Mouse (Mus musculus): ENCODE measurements around the gene Kdm5b.

Gene Kdm5b

DNA sequence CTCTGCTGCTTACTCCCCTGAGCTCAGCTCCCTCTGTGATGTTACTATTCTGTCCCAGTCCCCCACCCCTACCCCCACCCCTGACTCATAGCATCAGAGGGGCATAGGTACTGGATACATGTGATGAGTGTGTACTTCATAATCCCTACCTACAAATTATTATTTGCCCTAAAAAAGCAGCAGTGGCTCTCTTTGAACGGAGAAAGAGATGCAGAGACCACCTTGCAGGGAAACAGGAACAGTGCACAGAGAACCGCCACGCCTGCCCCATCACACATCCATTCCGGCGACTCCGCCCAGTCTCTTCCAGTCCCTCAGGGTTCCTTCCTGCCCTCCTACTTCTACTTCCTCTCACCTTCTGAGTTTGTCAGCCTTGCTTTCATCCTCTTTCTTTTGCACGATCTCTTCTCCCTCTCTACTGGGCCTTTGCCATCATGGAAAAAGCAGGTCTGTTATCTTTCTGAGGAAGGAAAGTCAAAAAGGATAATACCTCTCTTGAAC is 10.3 kb upstream of the Kdm5b start, which contains the start of gene Mgat4e:
TSS of gene Mgat4e (minus strand) at position 51 of the 501 bp plus-strand sequence.
- in situ Hi-C loops (cut with MboI, MseI), result loop anchor here (5.0 kb wide), 1 partner anchor 418 kb away; no protein-coding TSS in a partner anchor

DNA sequence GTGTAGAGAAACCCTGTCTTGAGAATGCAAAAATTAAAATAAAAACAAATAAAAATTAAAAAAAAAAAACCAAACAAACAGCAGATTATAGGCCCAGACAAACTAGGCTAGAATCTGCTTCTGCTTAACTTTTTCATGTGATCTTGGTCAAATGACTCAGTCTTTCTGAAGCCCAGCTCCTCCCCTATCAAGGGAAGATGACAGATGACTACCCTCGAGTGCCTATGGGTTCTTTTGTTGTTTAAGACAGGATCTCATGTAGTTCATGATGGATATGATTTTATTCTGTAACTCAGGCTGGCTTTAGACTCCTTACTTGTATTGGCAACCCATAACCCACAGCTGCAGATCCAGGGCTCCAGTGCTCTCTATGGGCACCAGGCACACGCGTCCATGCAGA is 8.1 kb upstream of the Kdm5b start:
- in situ Hi-C loops (cut with MboI, MseI), result loop anchor here (5.0 kb wide), 1 partner anchor 415 kb away; no protein-coding TSS in a partner anchor

DNA sequence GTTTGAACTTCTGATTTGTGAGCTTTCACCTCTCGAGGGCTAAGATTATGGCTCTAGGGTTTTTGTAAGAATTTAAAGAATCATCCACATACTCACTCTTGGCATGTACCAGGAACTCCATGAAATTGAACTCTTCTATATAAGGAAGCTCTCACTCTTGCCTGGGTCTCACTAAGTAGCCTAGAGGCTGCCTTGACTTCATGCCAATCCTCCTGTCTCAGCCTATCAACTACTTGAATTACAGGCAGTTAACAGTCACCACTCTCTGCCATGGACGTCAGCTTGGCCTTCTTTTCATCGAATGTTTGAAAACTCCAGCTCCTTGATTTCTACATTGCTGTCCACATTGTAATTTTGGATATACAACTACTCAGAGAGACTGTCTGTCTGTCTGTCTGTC is 7.6 kb upstream of the Kdm5b start:
- in situ Hi-C loops (cut with MboI, MseI), result loop anchor here (5.0 kb wide), 1 partner anchor 415 kb away; no protein-coding TSS in a partner anchor

DNA sequence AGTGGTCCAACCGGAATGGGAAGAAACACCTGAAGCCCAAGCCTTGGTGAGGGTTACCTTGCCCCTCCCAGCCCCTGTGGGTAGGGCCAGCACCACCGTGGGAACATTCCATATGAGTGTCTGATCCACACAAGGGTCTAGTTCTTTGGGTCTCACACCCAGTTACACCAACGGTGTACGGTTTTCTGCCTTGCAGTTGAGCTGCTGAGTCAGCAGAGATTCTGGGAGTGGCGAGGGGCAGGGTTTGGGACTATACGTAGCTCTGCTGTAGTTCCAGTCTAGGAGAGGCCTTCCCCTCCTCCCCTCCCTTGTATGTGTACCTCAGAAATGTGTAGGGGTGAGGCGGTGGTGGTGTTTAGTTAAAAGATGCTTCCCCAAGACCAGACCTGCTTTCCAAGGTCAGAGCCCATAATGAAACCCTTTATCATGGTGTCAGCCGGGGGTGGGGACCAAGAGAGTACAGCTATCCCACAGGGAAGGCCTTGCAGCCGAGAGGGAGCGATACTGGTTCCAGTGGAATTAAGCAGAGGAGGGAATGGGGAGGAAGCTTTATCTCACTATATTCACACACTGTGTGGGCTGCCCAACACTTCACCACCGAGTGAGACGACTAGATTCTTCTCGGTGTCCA is 4.6 kb upstream of the Kdm5b start:
- in situ Hi-C loops (cut with MboI, MseI), result no loop called here

DNA sequence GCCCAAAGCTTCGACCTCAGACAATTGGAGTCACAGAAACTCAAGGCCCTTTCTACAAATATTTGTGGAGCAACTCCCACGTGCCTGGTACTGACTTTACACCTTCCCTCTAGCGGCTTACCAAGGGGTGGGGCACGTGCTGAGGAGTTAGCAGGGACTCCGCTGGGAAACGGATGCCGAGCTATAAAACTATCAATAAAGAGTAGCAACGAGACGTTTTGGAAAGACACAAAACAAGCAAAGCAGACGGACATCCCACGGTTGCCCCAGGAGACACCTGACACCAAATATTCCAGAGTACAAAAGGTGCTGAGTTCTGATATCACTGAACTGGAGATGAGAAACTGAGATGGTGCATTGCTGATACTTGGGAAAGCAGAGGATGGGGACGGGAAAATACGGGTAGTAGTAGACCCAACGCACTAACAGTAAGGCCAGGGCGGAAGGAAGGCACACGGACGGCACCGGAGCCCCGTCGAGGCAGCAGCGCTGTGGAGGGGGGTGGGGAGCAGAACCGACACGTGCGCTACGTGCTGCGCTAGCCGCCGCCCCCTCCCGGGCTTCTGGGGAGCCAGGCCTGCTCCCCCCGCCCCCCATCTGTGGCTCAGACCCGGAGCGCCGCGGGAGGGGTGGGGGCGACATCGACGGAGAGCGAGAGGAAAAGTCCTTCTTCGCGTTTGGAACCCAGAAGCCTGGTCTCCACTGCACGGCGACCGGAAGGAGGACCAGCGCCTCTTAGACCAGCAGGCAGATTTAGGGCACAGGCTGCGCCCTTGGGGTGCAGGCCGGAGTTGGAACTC is 3.9 kb upstream of the Kdm5b start:
- in situ Hi-C loops (cut with MboI, MseI), result no loop called here

DNA sequence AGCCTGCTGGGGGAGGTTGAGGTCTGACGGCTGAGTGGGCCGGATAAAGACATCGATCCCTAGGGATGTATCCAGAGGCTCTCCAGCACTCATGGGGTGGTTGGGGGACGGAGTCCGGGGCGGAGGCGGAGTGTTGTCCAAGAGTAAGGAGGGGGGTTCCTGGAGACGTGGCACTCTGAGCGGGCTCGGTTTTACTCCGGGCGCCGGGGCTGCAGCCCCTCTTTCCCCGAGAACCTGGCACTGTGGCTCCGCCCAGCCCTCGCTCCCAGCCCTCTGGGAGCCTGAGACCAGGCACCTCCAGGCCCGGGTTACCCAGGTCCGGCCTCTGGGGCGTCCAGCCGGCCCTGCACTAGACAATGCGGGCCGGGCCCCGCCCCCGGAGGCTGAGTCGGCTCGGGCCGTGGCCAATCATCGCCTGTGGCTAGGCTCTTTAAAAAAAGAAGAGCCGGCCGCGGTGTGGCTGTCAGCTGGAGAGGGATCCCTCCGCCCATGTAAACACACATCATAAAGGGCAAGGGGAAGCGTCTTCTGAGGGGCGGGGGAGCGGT is 3.2 kb upstream of the Kdm5b start:
- in situ Hi-C loops (cut with MboI, MseI), result no loop called here

DNA sequence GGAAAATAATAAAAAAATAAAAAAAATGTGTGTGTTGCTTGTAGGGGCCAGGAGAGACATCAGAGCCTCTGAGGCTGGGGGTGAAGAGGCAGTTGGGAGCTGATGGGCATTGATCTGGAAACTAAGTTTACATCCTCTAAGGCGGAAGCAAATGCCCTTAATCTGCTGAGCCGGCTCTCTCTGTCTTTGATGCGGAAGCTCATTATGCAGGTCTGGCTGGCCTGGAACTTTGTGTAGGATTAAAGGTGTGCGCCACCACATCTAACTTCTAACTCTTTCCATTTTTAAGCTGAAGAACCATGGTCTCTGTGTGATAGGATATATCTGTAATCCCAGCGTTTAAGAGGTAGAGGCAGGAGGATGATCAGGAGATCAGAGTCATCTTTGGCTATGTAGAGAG is 1.5 kb upstream of the Kdm5b start:
- in situ Hi-C loops (cut with MboI, MseI), result no loop called here

DNA sequence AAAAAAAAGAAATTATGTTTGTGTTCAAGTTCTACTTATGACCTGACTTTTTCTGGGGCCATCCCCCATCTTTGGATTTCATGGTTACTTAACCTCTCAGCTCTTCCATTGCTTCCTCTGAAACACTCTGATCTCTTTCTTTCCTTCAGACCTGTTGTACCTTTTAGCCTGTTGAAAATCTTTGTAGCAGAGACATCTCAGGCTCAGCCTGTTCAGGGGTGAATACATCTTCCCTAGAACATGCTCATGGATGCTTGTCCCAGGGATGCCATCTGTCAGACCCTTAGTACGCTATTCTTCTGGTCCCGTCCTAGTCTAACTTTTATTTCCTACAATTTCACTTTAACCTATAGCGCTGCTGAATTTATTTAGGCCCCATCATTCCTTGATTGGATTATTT is 745 bp upstream of the Kdm5b start:
- in situ Hi-C loops (cut with MboI, MseI), result no loop called here

DNA sequence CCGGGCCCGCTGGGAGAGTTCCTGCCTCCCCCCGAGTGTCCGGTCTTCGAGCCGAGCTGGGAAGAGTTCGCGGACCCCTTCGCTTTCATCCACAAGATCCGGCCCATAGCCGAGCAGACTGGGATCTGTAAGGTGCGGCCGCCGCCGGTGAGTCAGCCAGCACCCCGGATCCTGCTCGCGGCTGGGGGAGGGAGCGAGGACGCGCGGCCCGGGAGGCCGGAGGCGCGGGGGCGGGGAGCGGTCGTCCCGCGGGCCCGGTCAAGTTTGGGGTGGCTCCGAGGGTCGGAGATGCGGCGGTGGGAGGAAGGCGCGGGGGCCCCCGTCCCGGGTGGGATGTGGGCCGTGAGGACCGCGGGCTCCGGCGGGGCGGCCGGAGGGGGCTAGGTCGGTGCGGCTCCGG is 425 bp downstream of the Kdm5b start:
- in situ Hi-C loops (cut with MboI, MseI), result no loop called here

DNA sequence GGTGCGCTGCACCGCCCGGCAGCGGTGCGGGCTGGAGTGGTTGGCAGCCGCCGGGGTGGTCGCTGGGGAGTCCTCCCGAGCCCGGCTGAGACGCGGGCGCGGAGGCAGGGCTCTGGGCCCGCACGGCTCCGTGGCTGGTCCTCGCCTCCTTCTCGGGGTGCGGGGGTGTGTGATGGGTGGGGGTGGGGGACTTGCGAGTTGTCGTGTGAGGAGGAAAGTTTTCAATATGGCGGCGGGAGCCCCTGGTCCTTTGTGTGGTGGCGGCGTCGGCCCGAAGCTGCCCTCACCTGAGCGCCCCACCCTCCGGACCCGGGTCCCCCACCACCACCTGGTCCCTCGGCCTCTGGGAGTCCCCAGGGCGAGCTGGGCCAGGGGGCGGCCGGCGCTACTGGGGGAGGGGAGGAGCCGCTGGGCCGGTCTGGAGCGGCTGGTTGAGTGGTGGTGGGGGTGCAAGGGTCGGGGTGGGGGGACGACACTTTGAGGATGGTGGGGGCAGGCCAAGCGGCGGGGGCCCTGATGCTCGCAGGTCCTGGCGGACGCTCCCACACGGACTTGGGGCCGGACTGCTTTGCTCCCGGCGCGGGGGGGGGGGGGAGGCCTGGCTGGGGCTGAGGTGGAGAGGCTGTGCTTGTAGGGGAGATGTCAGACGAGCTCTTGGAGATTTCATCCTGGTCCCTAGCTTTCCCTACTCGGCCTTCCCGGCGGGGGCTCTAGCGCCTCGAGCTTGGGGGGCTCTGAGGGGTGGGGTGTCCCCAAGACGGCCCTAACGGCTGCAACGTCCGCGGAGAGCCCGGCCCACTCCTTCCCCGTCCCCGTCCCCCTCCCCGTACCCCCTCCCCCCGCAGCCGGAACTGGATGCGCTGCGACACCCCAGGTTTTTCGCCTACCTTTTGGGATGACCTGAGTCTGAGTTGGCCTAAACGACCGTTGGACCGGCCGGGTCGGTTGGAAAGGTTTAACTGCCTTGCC is 1.1 kb downstream of the Kdm5b start:
- in situ Hi-C loops (cut with MboI, MseI), result no loop called here

DNA sequence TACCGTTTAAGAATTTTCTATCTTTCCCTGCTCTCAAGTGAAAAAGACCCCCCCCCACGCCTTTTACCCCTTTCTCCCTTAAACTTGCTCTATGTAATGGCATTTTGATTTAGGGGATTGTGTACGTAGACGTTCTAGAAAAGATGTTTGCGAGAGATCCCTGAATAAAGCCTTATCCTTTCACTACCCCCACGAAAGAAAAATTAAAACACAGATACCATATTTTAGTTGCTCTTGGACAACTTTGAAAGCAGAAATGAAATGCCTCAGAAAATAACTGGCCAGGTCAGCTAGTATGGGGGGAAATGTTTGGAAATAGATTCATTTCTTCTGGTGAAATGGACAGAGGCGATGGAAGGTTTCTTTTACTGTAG is 1.8 kb downstream of the Kdm5b start:
- in situ Hi-C loops (cut with MboI, MseI), result no loop called here

DNA sequence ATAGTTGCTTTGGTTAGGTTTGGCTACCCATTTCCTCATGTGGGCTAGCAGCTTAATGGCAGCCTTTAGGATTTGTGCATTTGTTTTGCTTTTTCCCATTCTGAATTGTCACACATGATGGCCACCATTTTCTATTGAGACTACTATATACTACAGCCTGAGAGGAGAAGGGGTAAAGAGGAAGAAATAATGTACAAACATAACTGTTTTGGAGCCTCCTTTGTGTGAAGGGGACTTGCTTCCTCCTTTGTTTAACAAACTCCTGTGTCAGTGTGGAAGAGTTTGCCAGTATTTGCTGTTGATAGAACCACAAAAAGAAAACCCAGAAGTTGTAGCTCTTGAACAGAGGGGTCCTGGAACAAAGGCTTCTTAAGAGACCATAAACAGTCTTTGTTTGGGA is 2.5 kb downstream of the Kdm5b start:
- in situ Hi-C loops (cut with MboI, MseI), result no loop called here

DNA sequence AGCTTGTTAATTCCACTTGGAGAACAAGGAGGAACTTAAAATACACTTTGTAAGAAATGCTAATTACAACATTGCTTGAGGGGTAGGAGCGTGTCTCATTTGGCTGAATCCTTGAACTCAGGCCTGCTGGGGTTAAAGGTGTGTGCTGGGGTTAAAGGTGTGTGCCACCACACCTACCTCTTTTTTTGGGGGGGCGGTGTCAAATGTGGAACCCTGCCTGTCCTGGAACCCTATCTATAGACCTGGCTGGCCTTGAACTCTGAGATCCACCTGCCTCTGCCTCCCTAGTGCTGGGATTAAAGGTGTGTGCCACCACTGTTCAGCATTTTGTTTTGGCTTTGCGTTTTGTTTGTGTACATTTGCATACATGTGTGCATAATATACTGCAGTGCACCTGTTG is 3.8 kb downstream of the Kdm5b start:
- in situ Hi-C loops (cut with MboI, MseI), result no loop called here

DNA sequence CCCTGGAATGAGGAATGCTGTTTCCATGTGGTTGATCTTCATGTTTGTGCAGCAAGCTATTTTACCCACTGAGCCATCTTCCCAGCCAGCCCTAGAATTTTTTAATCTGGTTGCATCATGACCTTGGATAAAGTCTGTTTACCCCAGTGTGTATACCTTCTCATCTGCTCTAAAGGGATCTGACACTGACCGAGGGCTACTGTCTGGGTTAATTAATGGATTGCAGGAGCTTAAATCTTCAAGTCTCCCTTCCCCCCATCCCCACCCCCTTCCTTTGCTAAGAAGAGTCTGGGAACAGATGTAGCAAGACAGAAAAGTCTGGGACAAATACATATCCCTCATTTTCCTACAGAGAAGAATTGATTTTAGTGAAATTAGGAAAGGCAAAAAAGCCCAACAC is 7.5 kb downstream of the Kdm5b start:
- in situ Hi-C loops (cut with MboI, MseI), result no loop called here

DNA sequence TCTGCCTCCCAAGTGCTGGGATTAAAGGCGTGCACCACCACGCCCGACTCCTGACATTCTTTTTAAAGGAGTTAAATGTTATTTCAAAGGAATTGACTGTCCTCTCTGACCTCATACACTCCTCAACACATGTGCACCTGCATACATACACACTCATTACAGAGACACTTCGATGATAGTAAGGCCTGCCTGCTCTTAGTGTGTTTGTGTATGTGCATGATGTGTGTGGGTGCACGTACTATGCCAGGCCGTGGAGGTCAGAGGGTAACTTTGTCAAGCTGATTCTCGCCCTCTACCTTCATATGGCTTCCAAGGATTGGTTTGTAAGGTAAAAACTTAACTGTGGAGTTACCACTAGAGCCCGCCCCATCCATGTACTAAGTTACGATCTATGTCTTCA is 10.2 kb downstream of the Kdm5b start:
- in situ Hi-C loops (cut with MboI, MseI), result no loop called here

DNA sequence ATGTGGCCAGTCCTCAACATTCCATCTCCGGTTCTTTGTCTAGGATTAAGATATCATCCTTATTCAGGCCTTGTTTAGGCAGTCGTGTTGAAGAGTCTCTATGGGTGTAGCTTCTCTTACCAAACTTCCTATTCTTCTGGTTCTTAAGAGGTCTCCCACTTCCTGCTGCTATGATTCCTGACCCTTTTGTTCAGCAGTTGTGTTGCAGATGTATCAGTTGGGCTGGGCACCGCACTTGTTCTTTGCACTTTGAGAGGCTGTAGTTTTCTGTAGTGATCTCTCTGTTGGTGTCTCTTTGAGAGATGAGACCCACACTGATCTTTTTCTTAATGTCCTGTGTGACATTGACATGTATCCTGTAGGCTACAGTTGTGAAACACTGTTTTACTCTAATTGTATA is 10.7 kb downstream of the Kdm5b start:
- in situ Hi-C loops (cut with MboI, MseI), result no loop called here

DNA sequence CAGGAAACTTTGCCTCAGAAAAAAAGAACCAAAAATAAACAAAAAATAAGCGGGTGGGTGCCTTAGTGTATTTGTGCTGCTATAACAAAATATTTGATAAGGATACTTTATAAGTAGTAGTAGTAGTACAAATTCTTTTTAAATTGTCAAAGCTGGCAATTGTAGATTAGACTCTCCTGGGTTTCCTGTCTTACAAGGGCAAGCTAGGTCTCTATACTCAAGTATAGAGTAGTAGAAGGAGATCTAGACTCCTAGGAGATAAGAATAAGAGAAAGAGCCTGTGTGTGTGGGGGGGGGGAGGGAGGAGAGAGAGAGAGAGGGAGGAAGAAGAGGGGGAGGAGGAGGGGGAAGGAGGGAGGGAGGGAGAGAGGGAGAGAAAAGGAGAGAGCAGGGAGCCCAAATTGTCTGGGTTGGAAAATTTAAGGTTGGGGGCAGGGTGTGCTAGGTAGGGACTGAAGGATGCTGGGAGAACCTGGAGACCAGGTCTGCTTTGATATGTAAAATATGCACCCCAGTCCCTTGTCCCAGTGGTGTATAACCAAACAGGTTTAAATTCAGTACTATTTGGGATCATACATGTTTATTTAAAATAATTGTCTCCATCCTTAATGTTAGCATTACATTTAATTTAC is 13.4 kb downstream of the Kdm5b start:
- in situ Hi-C loops (cut with MboI, MseI), result no loop called here

DNA sequence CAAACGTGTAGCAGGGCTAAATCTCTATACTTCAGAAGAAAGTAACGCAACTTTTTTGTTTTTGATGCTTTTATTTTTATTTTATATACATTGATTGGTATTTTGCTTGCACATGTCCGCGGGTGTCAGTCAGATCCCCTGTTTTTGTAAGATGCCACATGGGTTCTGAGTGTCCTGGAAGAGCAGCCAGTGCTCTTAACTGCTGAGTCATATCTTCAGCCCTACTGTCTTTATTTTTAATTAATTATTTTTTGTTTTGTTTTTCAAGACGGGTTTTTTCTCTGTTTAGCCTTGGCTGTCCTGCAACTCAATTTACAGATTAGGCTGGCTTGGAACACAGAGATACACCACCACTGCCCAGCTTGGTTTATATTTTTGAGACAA is 14.0 kb downstream of the Kdm5b start:
- in situ Hi-C loops (cut with MboI, MseI), result no loop called here

DNA sequence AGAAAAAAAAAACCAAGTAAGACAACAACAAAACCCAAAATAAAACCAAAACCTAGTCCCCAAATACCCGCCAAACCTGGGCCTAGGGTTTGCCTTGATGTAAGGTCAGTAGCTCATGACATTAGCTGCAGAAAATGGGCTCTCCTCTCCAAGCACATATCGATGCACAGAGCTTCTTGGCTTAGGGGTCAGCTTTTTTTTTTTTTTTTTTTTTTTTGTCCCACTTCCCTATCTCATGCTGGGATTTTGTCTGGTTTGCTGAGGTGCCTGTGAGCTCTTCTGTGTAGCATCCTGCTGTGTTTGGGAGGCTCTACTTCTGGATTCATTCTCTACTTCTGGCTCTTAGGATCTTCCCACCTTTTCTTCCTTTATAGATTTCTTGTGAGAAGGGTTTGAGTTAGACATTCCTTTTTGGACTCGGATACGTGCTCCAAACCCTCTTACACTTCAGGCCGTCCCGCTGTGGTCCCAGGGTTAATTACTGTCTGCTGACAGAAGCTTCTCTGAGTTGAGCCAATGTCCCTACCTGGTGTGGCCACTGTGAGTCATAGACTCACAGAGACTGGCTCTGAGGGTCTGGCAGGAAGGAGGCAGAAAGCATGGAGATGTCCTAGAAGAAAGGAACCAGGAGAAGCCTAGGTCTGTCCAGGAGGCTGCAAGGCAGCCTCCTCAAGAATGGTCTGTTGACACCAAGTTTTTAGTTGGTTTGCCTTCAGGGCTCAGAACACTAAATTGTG is 17.6 kb downstream of the Kdm5b start:
- in situ Hi-C loops (cut with MboI, MseI), result no loop called here

DNA sequence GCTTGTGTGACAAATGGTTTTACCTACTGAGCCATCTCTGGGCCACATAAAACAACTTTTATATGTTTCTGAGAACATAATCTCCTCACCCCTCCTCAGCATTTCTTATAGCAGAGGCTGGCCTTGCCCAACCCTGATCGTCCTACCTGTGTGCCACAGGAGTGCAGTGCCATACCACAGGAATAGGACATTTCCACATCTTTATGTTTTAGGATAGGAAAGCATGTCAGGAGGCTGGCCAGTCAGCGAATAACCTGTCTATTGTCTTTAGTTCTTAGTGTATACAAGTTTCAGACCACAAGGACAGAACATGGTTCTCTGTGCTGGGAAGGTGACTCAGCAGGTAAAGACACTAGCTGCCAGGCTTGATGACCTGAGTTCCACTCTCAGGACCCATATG is 20.8 kb downstream of the Kdm5b start:
- in situ Hi-C loops (cut with MboI, MseI), result no loop called here

All from T-helper 2 cell (primary cell).